Mouse (Mus musculus) lung, adult 2 months (tissue): Measurements from ENCODE around the gene Piwil4. TPM values are rescaled to one million over a fixed set of nuclear protein-coding genes. Genes with fewer than 3 reads are reported as not detected.

ENCODE experiments used
- DNase-seq: peaks from one replicate; pipeline ENCODE4 v3.0.0; 2022
- H3K4me1 ChIP-seq: fragments of 200-500 bp; 2 replicates; pipeline ENCODE4 v1.6.1; 2011; ENCODE audit warnings: low read length; ENCODE audit not compliant: control insufficient read depth, insufficient read depth
- H3K4me3 ChIP-seq: fragments of 200-500 bp; replicated peaks from 2 replicates; pipeline ENCODE3; 2011; ENCODE audit warnings: low read depth, mild to moderate bottlenecking, control low read depth, low read length; ENCODE audit errors: extremely low read depth
- CTCF ChIP-seq: fragments of 200-500 bp; IDR thresholded peaks from 2 replicates; pipeline ENCODE4 v1.5.1; 2011; ENCODE audit warnings: mild to moderate bottlenecking, low read length, control low read depth; ENCODE audit not compliant: insufficient read depth
- POLR2A ChIP-seq: fragments of 200-500 bp; IDR thresholded peaks from 2 replicates; pipeline ENCODE4 v1.6.1; 2011; ENCODE audit warnings: low read depth, mild to moderate bottlenecking, control low read depth, low read length, borderline replicate concordance; ENCODE audit errors: extremely low read depth
- WGBS: fragments of 180-500 bp; shearing (Covaris S2); methylation state at CpG from one replicate; pipeline ENCODE4 v1.1.7; 2018; 5-methylcytosine and 5-hydroxymethylcytosine counted together
- polyA plus RNA-seq: library from polyadenylated mRNA; depleted of rRNA; stranded (reverse); fragments of >200 nt; gene quantifications from 2 replicates; pipeline ENCODE4 v1.2.3, GENCODE M21; 2012

Piwil4 gene
- polyA plus RNA-seq, 1 experiment: 4.6 TPM

DNA sequence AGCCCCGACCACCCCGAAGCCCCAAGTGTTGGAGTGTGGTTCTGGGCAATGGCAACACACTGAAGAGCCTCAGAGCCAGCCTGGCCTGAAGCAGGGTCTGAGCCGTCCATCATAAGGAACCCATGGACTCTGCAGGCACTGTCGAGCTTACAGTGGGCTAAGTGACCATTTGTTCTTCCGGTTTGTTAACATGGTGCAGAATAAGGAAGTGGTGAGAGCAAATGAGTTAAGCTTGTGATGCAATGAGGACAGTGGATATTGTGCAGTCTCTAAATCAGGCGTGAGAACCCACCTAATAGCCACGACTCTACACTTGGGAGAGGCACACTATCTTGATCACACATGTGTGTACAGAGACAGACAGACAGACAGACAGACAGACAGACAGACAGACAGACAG, 18.1 kb upstream of the Piwil4 start:
- TF ChIP-seq CTCF (no peak), POLR2A (no peak)
- 49% methylated on average over 7 of the region's 7 CpGs for WGBS
- DNase-seq: no peak
- H3K4me1 ChIP-seq: no peaks in the 10 kb centered on the region
- no peak overlapping the region for H3K4me3 ChIP-seq

GRCm38 (mm10) chr9:14754469-14754868, 13.9 kb upstream of the Piwil4 start:
- no peak for TF ChIP-seq CTCF
- TF ChIP-seq POLR2A: no peak
- DNase-seq: no peak
- Histone ChIP-seq H3K4me3 (no peak overlapping the region), H3K4me1 (peaks cover 3% of the 10 kb centered on the region; the same call in 1 of the 2 replicates)
- WGBS: 53% methylated on average over 3 of the region's 3 CpGs

DNA sequence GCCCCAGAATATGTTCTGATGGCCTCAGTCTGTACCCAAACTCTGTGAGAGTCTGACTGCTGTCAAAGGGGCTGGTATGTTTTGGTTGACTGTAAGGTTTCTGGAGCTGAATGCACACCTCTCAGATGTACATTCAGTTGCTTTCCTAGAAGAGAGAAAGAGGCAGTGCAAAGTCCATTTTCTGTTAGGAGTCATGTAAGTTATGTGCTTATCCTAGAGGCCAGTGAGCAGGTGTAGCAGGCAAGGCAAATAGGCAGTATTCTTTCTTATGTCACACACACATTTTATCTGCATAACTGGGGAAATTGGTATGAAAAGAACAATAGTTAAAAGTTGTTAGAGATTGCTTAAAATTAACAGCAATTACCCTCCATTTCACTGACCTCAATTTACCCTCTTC, 13.4 kb upstream of the Piwil4 start:
- H3K4me3 ChIP-seq: no peak overlapping the region
- TF ChIP-seq POLR2A (no peak), CTCF (no peak)
- no peak for DNase-seq
- peaks cover 3% of the 10 kb centered on the region; the same call in 1 of the 2 replicates for H3K4me1 ChIP-seq

- DNase-seq: peak; percentile 78
- under 1% methylated on average over 27 of the region's 28 CpGs for WGBS
- H3K4me1 ChIP-seq: peaks cover 3% of the 10 kb centered on the region; the same call in 1 of the 2 replicates
- H3K4me3 ChIP-seq: peak within 1 kb of the TSS; percentile 63
- TF ChIP-seq CTCF: no peak
- TF ChIP-seq POLR2A: 0 out of 2 replicates have a peak, but pooled peaks have one; percentile 18
Measured at GRCm38 (mm10) chr9:14752001-14752522, 11.5 kb upstream of the Piwil4 start, which contains the start of gene Fut4. TSS of gene Fut4 (minus strand) at chr9:14752393.

GRCm38 (mm10) chr9:14751503-14752000, 11.0 kb upstream of the Piwil4 start:
- WGBS: 1% methylated on average over 50 of the region's 50 CpGs
- DNase-seq: no peak

GRCm38 (mm10) chr9:14750901-14751502, 10.5 kb upstream of the Piwil4 start:
- Histone ChIP-seq H3K4me1 (peaks cover 3% of the 10 kb centered on the region; the same call in 1 of the 2 replicates), H3K4me3 (peak overlapping the region; percentile 63)
- TF ChIP-seq CTCF (no peak), POLR2A (no peak)
- no peak for DNase-seq
- 58% methylated on average over 42 of the region's 42 CpGs for WGBS

More at GRCm38 (mm10) chr9:14751503-14752000, 11.0 kb upstream of the Piwil4 start:
- TF ChIP-seq CTCF (no peak), POLR2A (no peak)
- H3K4me3 ChIP-seq: peak overlapping the region; percentile 63
- H3K4me1 ChIP-seq: peaks cover 3% of the 10 kb centered on the region; the same call in 1 of the 2 replicates

DNA sequence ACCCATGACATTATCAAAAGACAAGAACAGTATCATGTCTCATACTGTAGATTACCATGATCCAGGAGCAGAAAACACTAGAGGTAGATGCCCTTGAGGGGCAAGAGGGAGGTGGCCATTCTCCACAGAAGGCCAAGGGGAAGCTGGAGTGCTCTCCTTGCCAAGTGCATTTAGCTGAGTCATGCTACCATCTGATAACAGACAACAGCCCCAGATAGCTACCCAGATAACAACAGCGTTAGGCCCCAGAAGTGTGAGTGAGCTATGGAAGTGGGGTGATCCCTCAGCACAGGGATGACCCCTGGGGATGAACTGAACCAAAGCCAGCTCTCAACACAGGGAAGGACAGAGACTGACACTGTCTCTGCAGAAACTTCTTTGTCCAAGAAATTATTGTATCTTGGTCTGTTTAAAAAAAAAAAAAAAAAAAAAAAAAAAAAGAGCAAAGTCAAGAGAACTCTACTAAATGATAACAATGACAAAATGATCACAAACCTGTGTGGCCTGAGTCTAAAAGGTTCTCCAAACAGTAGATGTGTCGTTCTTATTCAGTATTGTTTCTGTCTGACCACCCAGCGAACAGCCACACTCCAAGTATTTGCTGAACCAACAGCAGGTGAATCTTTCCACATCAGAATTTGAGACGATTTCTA, 909 bp downstream of the Piwil4 start:
- DNase-seq: no peak
- TF ChIP-seq CTCF (no peak), POLR2A (no peak)
- H3K4me1 ChIP-seq: peaks cover 6% of the 10 kb centered on the region
- H3K4me3 ChIP-seq: no peak overlapping the region
- 62% methylated on average over 4 of the region's 4 CpGs for WGBS

DNA sequence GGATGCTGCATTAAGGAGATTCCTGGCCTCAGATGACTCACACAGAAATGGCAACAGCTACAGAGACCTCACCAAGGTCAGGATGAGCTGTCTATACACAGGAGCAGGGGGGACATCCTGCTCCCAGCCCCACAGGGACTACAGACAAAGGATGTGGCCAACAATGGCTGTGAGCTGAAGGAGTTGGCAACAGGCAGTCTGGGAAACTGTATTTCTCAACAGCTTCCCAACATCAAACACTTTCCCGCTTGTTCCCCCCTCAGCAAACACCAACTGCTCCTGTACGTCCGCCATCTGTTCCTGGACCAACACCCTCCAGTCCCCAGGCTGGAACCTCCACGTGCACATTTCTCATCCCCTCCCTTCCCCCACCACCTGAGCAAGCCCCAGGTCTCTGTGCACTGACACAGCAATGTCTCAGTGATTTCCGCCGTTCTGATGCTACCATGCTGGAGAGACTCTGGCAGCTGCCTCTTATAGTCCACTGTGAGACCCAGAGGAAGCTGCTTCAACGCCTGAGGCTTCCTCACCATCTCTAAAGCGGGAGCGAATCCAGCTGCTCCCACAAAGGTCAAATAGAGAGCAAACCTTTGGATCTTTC, 9.5 kb downstream of the Piwil4 start:
- Histone ChIP-seq H3K4me3 (no peak overlapping the region), H3K4me1 (peaks cover 8% of the 10 kb centered on the region)
- 27% methylated on average over 9 of the region's 9 CpGs for WGBS
- no peak for DNase-seq
- TF ChIP-seq CTCF (no peak), POLR2A (no peak)

DNA sequence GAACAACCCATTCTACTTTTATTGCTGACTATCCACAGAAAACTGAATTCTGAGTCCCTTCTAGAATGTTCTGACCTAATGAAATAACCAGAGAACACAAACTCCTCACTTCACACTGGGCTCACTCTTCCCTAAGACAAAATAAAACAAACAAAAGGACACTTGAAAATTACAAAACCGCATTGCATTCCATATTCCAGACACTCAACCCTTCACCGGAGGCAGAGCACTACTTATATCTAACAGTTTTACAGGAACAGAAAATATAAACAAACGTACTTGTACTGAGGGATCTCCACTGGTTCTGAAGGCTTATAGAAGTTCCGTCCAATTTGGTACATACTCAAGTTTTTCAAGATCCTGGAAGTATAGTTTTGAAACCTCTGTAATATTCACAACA, 12.2 kb downstream of the Piwil4 start:
- no peak for DNase-seq
- Histone ChIP-seq H3K4me1 (peaks cover 8% of the 10 kb centered on the region), H3K4me3 (no peak overlapping the region)
- 52% methylated on average over 4 of the region's 4 CpGs for WGBS
- TF ChIP-seq CTCF (no peak), POLR2A (no peak)
